In genomic region chr11:80585761-80586160, GRCm38 (mm10) we compare ENCODE assay signal across 24 mouse cellular contexts.
A peak's percentile ranks its signal among the peaks of the same experiment; 100 is the strongest.
DNase-seq lines count a peak whose midpoint lies in the region; ATAC-seq and TF ChIP-seq lines count a peak whose summit lies in the region.
"Had no signal": no experiment of that assay in that cellular context is flagged by ENCODE, and none has a peak within 500 bp of the region (broad histone marks: within the 10 kb centered on the region; RNA-seq: fewer than 3 reads in every experiment).

No protein-coding gene starts in this region.

- peak; percentile 55 for DNase-seq in forebrain, embryonic 14.5 days (ENCODE audit: low spot score)
- DNase-seq in brain, embryonic 14.5 days (ENCODE audit: low read depth), result peak; percentile 68
- DNase-seq in kidney, adult 18-20 months, result no peak
- DNase-seq: cerebellum, adult 11 months; cerebellum, adult 9-11 months; gastrocnemius, postnatal 25 days; heart, adult 11 months; kidney, postnatal 14 days; layer of hippocampus, adult 9-11 months; liver, postnatal 0 days; lung, postnatal 36 days had no signal

- no peaks in the 10 kb centered on the region for H3K36me3 ChIP-seq in forebrain, embryonic 14.5 days (ENCODE audit: control insufficient read depth, insufficient read depth, low read length)
- H3K36me3 ChIP-seq in forebrain, embryonic 12.5 days (replicated peaks), result no peaks in the 10 kb centered on the region
- H3K36me3 ChIP-seq in midbrain, embryonic 15.5 days (replicated peaks), result no peaks in the 10 kb centered on the region
- no peaks in the 10 kb centered on the region for H3K36me3 ChIP-seq in midbrain, embryonic 16.5 days (ENCODE audit: control insufficient read depth, insufficient read depth, low read length)
- H3K36me3 ChIP-seq: forebrain, embryonic 15.5 days; liver, embryonic 12.5 days; midbrain, embryonic 12.5 days; neural tube, embryonic 12.5 days had no signal

- no peak overlapping the region for H3K27ac ChIP-seq in forebrain, embryonic 14.5 days (ENCODE audit: low read depth, low read length)
- no peak overlapping the region for H3K27ac ChIP-seq in forebrain, embryonic 12.5 days
- H3K27ac ChIP-seq in midbrain, embryonic 15.5 days, result peak overlapping the region; percentile 9; the same call in 1 of the 2 replicates
- no peak overlapping the region for H3K27ac ChIP-seq in midbrain, embryonic 16.5 days (ENCODE audit: low read length)
- H3K27ac ChIP-seq: forebrain, embryonic 15.5 days; hindbrain, embryonic 14.5 days; liver, embryonic 12.5 days; neural tube, embryonic 12.5 days had no signal

- H3K4me1 ChIP-seq in forebrain, embryonic 14.5 days (ENCODE audit: control insufficient read depth, insufficient read depth, low read length), result peaks cover 4% of the 10 kb centered on the region; the same call in 1 of the 2 replicates
- peaks cover 20% of the 10 kb centered on the region for H3K4me1 ChIP-seq in forebrain, embryonic 12.5 days
- peaks cover 13% of the 10 kb centered on the region for H3K4me1 ChIP-seq in midbrain, embryonic 15.5 days
- peaks cover 9% of the 10 kb centered on the region; the same call in 1 of the 2 replicates for H3K4me1 ChIP-seq in midbrain, embryonic 16.5 days (ENCODE audit: control insufficient read depth, insufficient read depth, low read length)
- H3K4me1 ChIP-seq: liver, embryonic 12.5 days; neural tube, embryonic 12.5 days had no signal

- no peak overlapping the region for H3K9ac ChIP-seq in forebrain, embryonic 14.5 days (ENCODE audit: low read length)
- no peak overlapping the region for H3K9ac ChIP-seq in forebrain, embryonic 12.5 days
- H3K9ac ChIP-seq in midbrain, embryonic 15.5 days, result no peak overlapping the region
- no peak overlapping the region for H3K9ac ChIP-seq in midbrain, embryonic 16.5 days (ENCODE audit: low read depth, low read length)
- H3K9ac ChIP-seq: forebrain, embryonic 15.5 days; heart, embryonic 12.5 days; hindbrain, embryonic 14.5 days; liver, embryonic 12.5 days; liver, postnatal 0 days; neural tube, embryonic 12.5 days had no signal

- H3K4me2 ChIP-seq in forebrain, embryonic 14.5 days (ENCODE audit: low read length), result no peak overlapping the region
- H3K4me2 ChIP-seq in forebrain, embryonic 12.5 days, result no peak overlapping the region
- H3K4me2 ChIP-seq in midbrain, embryonic 15.5 days, result no peak overlapping the region
- no peak overlapping the region for H3K4me2 ChIP-seq in midbrain, embryonic 16.5 days (ENCODE audit: low read length)
- H3K4me2 ChIP-seq: forebrain, embryonic 15.5 days; heart, embryonic 12.5 days; hindbrain, embryonic 14.5 days; liver, embryonic 12.5 days; midbrain, embryonic 12.5 days; neural tube, embryonic 12.5 days had no signal

- no peak overlapping the region for H3K4me3 ChIP-seq in forebrain, embryonic 14.5 days (ENCODE audit: low read depth, low read length)
- no peak overlapping the region for H3K4me3 ChIP-seq in forebrain, embryonic 12.5 days (replicated peaks)
- no peak overlapping the region for H3K4me3 ChIP-seq in midbrain, embryonic 15.5 days
- H3K4me3 ChIP-seq in midbrain, embryonic 16.5 days (ENCODE audit: low read depth, low read length), result no peak overlapping the region
- H3K4me3 ChIP-seq: forebrain, embryonic 15.5 days; heart, embryonic 12.5 days; liver, embryonic 12.5 days; midbrain, embryonic 12.5 days; myocyte; neural tube, embryonic 12.5 days had no signal

- TF ChIP-seq CTCF in brain, embryonic 14.5 days (IDR thresholded peaks at IDR 0.05; ENCODE audit: borderline replicate concordance, extremely low read depth, insufficient read depth, insufficient read length), result no peak

- H3K27me3 ChIP-seq in forebrain, embryonic 14.5 days (replicated peaks; ENCODE audit: control insufficient read depth, insufficient read depth, low read length), result peaks cover 9% of the 10 kb centered on the region
- peaks cover 38% of the 10 kb centered on the region for H3K27me3 ChIP-seq in forebrain, embryonic 12.5 days
- H3K27me3 ChIP-seq in midbrain, embryonic 15.5 days (replicated peaks), result no peaks in the 10 kb centered on the region
- H3K27me3 ChIP-seq in midbrain, embryonic 16.5 days (ENCODE audit: control insufficient read depth, insufficient read depth, low read depth, low read length), result no peaks in the 10 kb centered on the region
- H3K27me3 ChIP-seq: CH12.LX; heart, embryonic 12.5 days; Patski had no signal

- H3K9me3 ChIP-seq in forebrain, embryonic 14.5 days (replicated peaks; ENCODE audit: control insufficient read depth, low read length), result no peaks in the 10 kb centered on the region
- no peaks in the 10 kb centered on the region for H3K9me3 ChIP-seq in forebrain, embryonic 12.5 days
- H3K9me3 ChIP-seq in midbrain, embryonic 15.5 days, result no peaks in the 10 kb centered on the region
- H3K9me3 ChIP-seq in midbrain, embryonic 16.5 days (replicated peaks; ENCODE audit: control insufficient read depth, low read length, poor library complexity, severe bottlenecking), result no peaks in the 10 kb centered on the region
- H3K9me3 ChIP-seq: forebrain, embryonic 15.5 days; heart, embryonic 12.5 days; liver, embryonic 12.5 days; midbrain, embryonic 12.5 days; neural tube, embryonic 12.5 days had no signal

- ATAC-seq in forebrain, embryonic 14.5 days, result no peak
- no peak for ATAC-seq in forebrain, embryonic 12.5 days (ENCODE audit: low FRiP score)
- ATAC-seq in midbrain, embryonic 15.5 days (replicated peaks), result no peak
- ATAC-seq in midbrain, embryonic 16.5 days, result no peak
- ATAC-seq: forebrain, embryonic 15.5 days; intestine, postnatal 0 days; liver, embryonic 12.5 days; liver, postnatal 0 days; Patski had no signal

- no peak for TF ChIP-seq POLR2A in brain, embryonic 14.5 days (IDR thresholded peaks at IDR 0.05; ENCODE audit: borderline replicate concordance, extremely low read depth, insufficient read depth, insufficient read length, poor library complexity, severe bottlenecking)
